Mouse (Mus musculus) MEL (cell line): ENCODE results near the gene Fhdc1. TPM values are rescaled to one million over a fixed set of nuclear protein-coding genes. Genes with fewer than 3 reads are reported as not detected.

ENCODE experiments used
- DNase-seq: peaks from one replicate; pipeline ENCODE4 v3.0.0; 2011; ENCODE audit warnings: low read depth, low spot score
- H3K27ac ChIP-seq: 2 replicates; pipeline ENCODE4 v1.5.1; 2012; ENCODE audit warnings: low read depth, mild to moderate bottlenecking, control low read depth, low read length, moderate library complexity; ENCODE audit not compliant: control insufficient read depth
- H3K27me3 ChIP-seq, 2 experiments: fragments of 150-350 bp in 1 of 2; sonication (generic) in 1 of 2; 2 replicates each; pipeline ENCODE4 v1.6.1; 2012; ENCODE audit warnings: low read length in 2 of 2, mild to moderate bottlenecking in 2 of 2, improper control_type of control experiment in 1 of 2, moderate library complexity in 1 of 2; ENCODE audit not compliant: insufficient read depth in 2 of 2, control insufficient read depth in 1 of 2
- H3K36me3 ChIP-seq, 2 experiments: 2 replicates each; pipeline ENCODE4 v1.6.1; 2012 to 2014; ENCODE audit warnings: low read length in 2 of 2, improper control_type of control experiment in 1 of 2, inconsistent platforms in 1 of 2, mild to moderate bottlenecking in 1 of 2; ENCODE audit not compliant: insufficient read depth in 2 of 2, control insufficient read depth in 1 of 2
- H3K4me1 ChIP-seq, 2 experiments: fragments of 150-350 bp in 1 of 2; sonication (generic) in 1 of 2; 2 replicates each; pipeline ENCODE4 v1.6.1; 2012; ENCODE audit warnings: low read length in 2 of 2, improper control_type of control experiment in 1 of 2, mild to moderate bottlenecking in 1 of 2; ENCODE audit not compliant: insufficient read depth in 2 of 2, control insufficient read depth in 1 of 2
- H3K4me3 ChIP-seq, 2 experiments: fragments of 150-350 bp in 1 of 2; sonication (generic) in 1 of 2; 2 replicates each; pipeline ENCODE4 v1.5.1; 2012; ENCODE audit warnings: low read depth in 2 of 2, low read length in 2 of 2, mild to moderate bottlenecking in 2 of 2, moderate library complexity in 2 of 2, control low read depth in 1 of 2, improper control_type of control experiment in 1 of 2; ENCODE audit not compliant: control insufficient read depth in 1 of 2, insufficient read depth in 1 of 2
- H3K79me2 ChIP-seq: 2 replicates; pipeline ENCODE4 v1.6.1; 2012; ENCODE audit warnings: mild to moderate bottlenecking, low read length, moderate library complexity; ENCODE audit not compliant: control insufficient read depth, poor library complexity, insufficient read depth
- H3K9ac ChIP-seq: 2 replicates; pipeline ENCODE4 v1.6.1; 2012; ENCODE audit warnings: low read depth, mild to moderate bottlenecking, control low read depth, low read length, moderate library complexity; ENCODE audit not compliant: control insufficient read depth, poor library complexity, severe bottlenecking
- H3K9me3 ChIP-seq: fragments of 150-350 bp; sonication (generic); replicated peaks from 2 replicates; pipeline ENCODE4 v1.6.1; 2012; ENCODE audit warnings: mild to moderate bottlenecking, low read length, improper control_type of control experiment, moderate library complexity; ENCODE audit not compliant: insufficient read depth
- CTCF ChIP-seq, 3 experiments: IDR thresholded peaks in 2 of 3; conservative IDR thresholded peaks in 1 of 3; 2 replicates each; pipeline ENCODE4 v1.5.1; 2011 to 2012; ENCODE audit warnings: low read length in 3 of 3, low read depth in 2 of 3, mild to moderate bottlenecking in 2 of 3, improper control_type of control experiment in 1 of 3, inconsistent platforms in 1 of 3, mixed read lengths in 1 of 3, moderate library complexity in 1 of 3; ENCODE audit not compliant: control insufficient read depth in 1 of 3, insufficient read depth in 1 of 3, poor library complexity in 1 of 3, severe bottlenecking in 1 of 3
- ELF1 ChIP-seq: IDR thresholded peaks from 2 replicates; pipeline ENCODE4 v1.6.1; 2014; ENCODE audit warnings: low read depth, mild to moderate bottlenecking, inconsistent platforms, low read length, improper control_type of control experiment, moderate library complexity
- GATA1 ChIP-seq: IDR thresholded peaks from 2 replicates; pipeline ENCODE4 v1.6.1; 2011; ENCODE audit warnings: low read depth, low read length, improper control_type of control experiment
- HCFC1 ChIP-seq: IDR thresholded peaks from 2 replicates; pipeline ENCODE4 v1.6.1; 2012; ENCODE audit warnings: low read depth, mild to moderate bottlenecking, inconsistent platforms, low read length, improper control_type of control experiment, moderate library complexity
- MXI1 ChIP-seq: IDR thresholded peaks from 2 replicates; pipeline ENCODE4 v1.6.1; 2011; ENCODE audit warnings: mild to moderate bottlenecking, low read depth, low read length, improper control_type of control experiment
- NELFE ChIP-seq: IDR thresholded peaks from 2 replicates; pipeline ENCODE4 v1.6.1; 2011; ENCODE audit warnings: low read depth, low read length, improper control_type of control experiment
- NRF1 ChIP-seq: IDR thresholded peaks from 2 replicates; pipeline ENCODE4 v1.6.1; 2014; ENCODE audit warnings: low read depth, mild to moderate bottlenecking, inconsistent platforms, low read length, improper control_type of control experiment, moderate library complexity; ENCODE audit not compliant: poor library complexity, insufficient read depth, severe bottlenecking
- POLR2AphosphoS2 ChIP-seq: IDR thresholded peaks from 2 replicates; pipeline ENCODE4 v1.6.1; 2011; ENCODE audit warnings: low read length, improper control_type of control experiment
- RAD21 ChIP-seq: IDR thresholded peaks from 2 replicates; pipeline ENCODE4 v1.6.1; 2011; ENCODE audit warnings: mild to moderate bottlenecking, low read depth, low read length, improper control_type of control experiment
- SMC3 ChIP-seq: IDR thresholded peaks from 2 replicates; pipeline ENCODE4 v1.6.1; 2011; ENCODE audit warnings: low read depth, low read length, improper control_type of control experiment
- TCF12 ChIP-seq: IDR thresholded peaks from 2 replicates; pipeline ENCODE4 v1.6.1; 2014; ENCODE audit warnings: low read depth, mild to moderate bottlenecking, inconsistent platforms, low read length, improper control_type of control experiment, moderate library complexity
- ZC3H11A ChIP-seq: IDR thresholded peaks from 2 replicates; pipeline ENCODE4 v1.6.1; 2012; ENCODE audit warnings: low read depth, mild to moderate bottlenecking, inconsistent platforms, low read length, improper control_type of control experiment
- ZNF384 ChIP-seq: IDR thresholded peaks from 2 replicates; pipeline ENCODE4 v1.6.1; 2012; ENCODE audit warnings: low read depth, mild to moderate bottlenecking, inconsistent platforms, low read length, improper control_type of control experiment
- polyA plus RNA-seq, 2 experiments: library from polyadenylated mRNA; stranded (reverse) in 1 of 2; unstranded in 1 of 2; fragments of >175 nt in 1 of 2; fragments of >200 nt in 1 of 2; gene quantifications; 2 replicates each; pipeline versions ENCODE4 v1.2.1 to v1.2.4; 2012; ENCODE audit warnings: low replicate concordance in 2 of 2, low read depth in 1 of 2; ENCODE audit not compliant: insufficient read length in 2 of 2, insufficient read depth in 1 of 2, missing spikeins in 1 of 2
- total RNA-seq: library from RNA; depleted of rRNA; stranded (reverse); fragments of 300-350 nt; gene quantifications from 2 replicates; pipeline ENCODE4 v1.2.3, GENCODE M21; 2012

The Fhdc1 gene
- total and polyA plus RNA-seq, 3 experiments: 0.54 to 2.0 TPM; not detected in 1

DNA sequence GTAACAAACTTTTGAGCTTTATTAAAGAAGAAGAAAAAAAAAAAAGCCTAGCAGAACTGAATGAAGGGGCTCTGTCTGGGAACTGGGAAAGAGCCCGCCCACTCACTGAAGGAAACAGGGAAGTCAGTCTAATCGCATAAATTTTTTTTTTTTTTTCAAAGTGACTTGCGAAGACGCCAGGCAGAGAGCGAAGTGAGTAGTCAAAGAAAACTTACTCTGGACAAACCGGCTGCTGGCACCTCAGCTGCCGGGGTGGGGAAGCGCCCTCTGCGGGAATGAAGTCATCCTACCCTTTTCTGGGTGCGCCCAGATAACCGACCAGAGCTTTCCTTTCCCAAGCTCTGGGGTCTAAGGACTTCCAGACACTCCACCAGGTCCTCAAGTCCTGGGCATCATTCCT is 875 bp upstream of the Fhdc1 start:
- peaks cover 0 to 1% of the 10 kb centered on the region in 2 experiments; a peak in 1 of 4 replicates for H3K27me3 ChIP-seq
- no peak overlapping the region for H3K27ac ChIP-seq

DNA sequence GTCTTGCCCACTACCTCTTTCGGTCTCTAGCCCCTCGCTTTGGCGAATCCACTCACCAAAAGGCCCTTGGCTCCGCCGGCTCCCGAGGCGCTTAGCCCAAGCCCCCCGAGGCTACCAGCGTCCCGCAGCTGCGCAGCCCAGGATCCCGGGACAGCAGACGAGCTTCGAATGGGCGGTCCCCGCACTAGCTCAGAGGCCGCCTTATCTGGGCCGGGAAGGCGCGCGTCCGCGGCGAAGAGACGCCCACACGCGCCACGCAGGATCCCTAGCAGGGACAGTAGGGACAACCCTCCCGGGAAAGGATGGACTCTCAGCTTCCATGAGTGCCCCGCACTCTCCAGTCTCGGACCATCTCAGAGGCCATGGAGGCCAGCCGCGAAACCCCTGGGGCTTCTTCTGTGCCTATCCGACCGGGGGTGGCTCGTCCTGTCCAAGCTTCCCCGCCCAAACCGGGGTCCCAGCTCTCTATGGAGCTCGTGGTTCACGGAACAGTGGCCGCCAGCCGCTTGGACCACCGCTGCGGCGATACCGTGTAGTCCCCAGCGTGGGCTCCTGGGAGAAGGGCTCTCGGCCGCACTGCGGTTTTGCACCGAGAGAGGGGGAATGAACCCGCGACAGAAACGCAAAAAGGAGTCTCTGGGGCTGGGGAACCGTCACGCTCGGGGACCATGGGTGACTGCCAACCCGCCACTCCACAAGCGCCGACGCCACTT is 780 bp downstream of the Fhdc1 start:
- H3K27me3 ChIP-seq: peaks cover 0 to 1% of the 10 kb centered on the region in 2 experiments; a peak in 1 of 4 replicates
- TF ChIP-seq MXI1 (0 out of 2 replicates have a peak, but pooled peaks have one; percentile 19), POLR2AphosphoS2 (no peak), NRF1 (peak; percentile 56; the same call in 1 of the 2 replicates), TCF12 (0 out of 2 replicates have a peak, but pooled peaks have one; percentile 22)
- TF ChIP-seq, all 39 proteins: peak for 3
- Histone ChIP-seq H3K36me3 (peaks cover 0 to 16% of the 10 kb centered on the region in 2 experiments; a peak in 2 of 4 replicates), H3K79me2 (no peaks in the 10 kb centered on the region), H3K27ac (no peak overlapping the region), H3K4me1 (peaks cover 2 to 18% of the 10 kb centered on the region in 2 experiments; a peak in 3 of 4 replicates), H3K9me3 (no peaks in the 10 kb centered on the region), H3K9ac (peak overlapping the region; percentile 49), H3K4me3 (peak overlapping the region; percentile 48 to 51; a peak in 3 of 4 replicates)
- peak; percentile 55 for DNase-seq

More for the DNA sequence above, 875 bp upstream of the Fhdc1 start:
- Histone ChIP-seq H3K9me3 (no peaks in the 10 kb centered on the region), H3K79me2 (no peaks in the 10 kb centered on the region), H3K36me3 (peaks cover 0 to 16% of the 10 kb centered on the region in 2 experiments; a peak in 2 of 4 replicates), H3K4me1 (peaks cover 2 to 18% of the 10 kb centered on the region in 2 experiments; a peak in 3 of 4 replicates), H3K9ac (no peak overlapping the region), H3K4me3 (peak overlapping the region in 1 of 2 experiments; percentile 51; a peak in 1 of 4 replicates)
- DNase-seq: peak; percentile 62
- TF ChIP-seq TCF12 (no peak), ZC3H11A (peak; percentile 16; the same call in 1 of the 2 replicates), ZNF384 (peak; percentile 95), HCFC1 (no peak), NELFE (no peak), GATA1 (0 out of 2 replicates have a peak, but pooled peaks have one; percentile 6), CTCF (IDR thresholded peaks at IDR 0.05 in 2 of 3, conservative IDR thresholded peaks at IDR 0.05 in 1 of 3; ENCODE audit: control insufficient read depth in 1 of 3, insufficient read depth in 1 of 3, low read depth in 2 of 3, low read length in 3 of 3, poor library complexity in 1 of 3, severe bottlenecking in 1 of 3) (peak in 1 of 3 experiments; percentile 33; a peak in 3 of 6 replicates), ELF1 (no peak), RAD21 (peak; percentile 15), SMC3 (peak; percentile 30; the same call in 1 of the 2 replicates)
